Mouse (Mus musculus): ENCODE results near the gene Meis1. TPM values are rescaled to one million over a fixed set of nuclear protein-coding genes. Genes with fewer than 3 reads are reported as not detected.

Meis1 gene
- total and polyA plus RNA-seq, 3 experiments = 0.19 to 3.6 (median 0.81) TPM

DNA sequence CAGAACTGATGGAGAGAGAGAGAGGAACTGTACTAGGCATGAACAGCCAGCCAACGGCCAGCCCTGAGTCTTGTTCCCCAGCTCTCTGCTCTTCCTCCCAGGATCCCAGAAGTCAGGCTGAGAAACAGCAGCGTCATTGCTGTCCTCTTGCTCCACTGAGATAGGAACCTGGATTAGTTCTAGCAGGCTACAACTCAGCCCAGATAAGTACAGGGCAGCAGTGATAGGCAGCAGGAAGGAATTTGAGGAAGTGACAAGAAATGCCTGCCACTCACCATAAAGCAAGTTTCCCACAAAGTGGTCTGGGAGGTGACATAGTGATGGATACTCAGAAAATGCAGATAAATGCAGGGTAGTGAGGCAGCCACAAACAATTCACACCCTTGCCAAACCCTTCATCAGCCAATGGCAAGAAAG, 48.9 kb downstream of the Meis1 start:
- no peak overlapping the region for H3K4me3 ChIP-seq (replicated peaks in 1 of 3; ENCODE audit: low read depth in 2 of 3, low read length in 2 of 3, poor library complexity in 1 of 3)
- in situ Hi-C loops (cut with MboI; ENCODE audit: low pct_ligation_motif_present, low pct_unique_long_range_greater_than_20kb, low sequenced_read_pairs) (no loop called here), dilution Hi-C loops (cut with MboI; ENCODE audit: extremely low pct_ligation_motif_present, extremely low pct_unique_long_range_greater_than_20kb, low sequenced_read_pairs) (no loop called here)
- no peak for DNase-seq (ENCODE audit: extremely low read depth)
- H3K9me3 ChIP-seq (replicated peaks; ENCODE audit: low read length) = no peaks in the 10 kb centered on the region
- H3K4me2 ChIP-seq (ENCODE audit: insufficient read depth, low read depth, poor library complexity, severe bottlenecking) = no peak overlapping the region
- no peak for TF ChIP-seq KAT2A (IDR thresholded peaks at IDR 0.05; ENCODE audit: insufficient replicate concordance, low read length)
- no peak for TF ChIP-seq CHD2 (IDR thresholded peaks at IDR 0.05; ENCODE audit: low read length)
- no peak for TF ChIP-seq HCFC1 (IDR thresholded peaks at IDR 0.05; ENCODE audit: low read depth, low read length)
- TF ChIP-seq CTCF (conservative IDR thresholded peaks at IDR 0.05 in 1 of 2, IDR thresholded peaks at IDR 0.05 in 1 of 2; ENCODE audit: low read depth in 2 of 2, low read length in 2 of 2) = no peak
- no peak for TF ChIP-seq JUN (IDR thresholded peaks at IDR 0.05; ENCODE audit: insufficient read depth, low read depth, low read length)
- TF ChIP-seq MAZ (IDR thresholded peaks at IDR 0.05; ENCODE audit: low read depth, low read length) = no peak
- no peak for TF ChIP-seq E2F4 (IDR thresholded peaks at IDR 0.05; ENCODE audit: insufficient replicate concordance, low read depth, low read length)
- no peak for TF ChIP-seq MAX (IDR thresholded peaks at IDR 0.05; ENCODE audit: low read length)
- no peak for TF ChIP-seq TBP (conservative IDR thresholded peaks at IDR 0.05; ENCODE audit: low read depth, low read length)
- TF ChIP-seq NRF1 (IDR thresholded peaks at IDR 0.05; ENCODE audit: low read depth, low read length) = no peak
- TF ChIP-seq USF2 (conservative IDR thresholded peaks at IDR 0.05; ENCODE audit: low read depth, low read length) = no peak
- no peak for TF ChIP-seq ZKSCAN1 (IDR thresholded peaks at IDR 0.05; ENCODE audit: borderline replicate concordance, low read depth, low read length)
- no peak for TF ChIP-seq ZC3H11A (IDR thresholded peaks at IDR 0.05; ENCODE audit: low read depth, low read length)
- no peak for TF ChIP-seq RAD21 (IDR thresholded peaks at IDR 0.05; ENCODE audit: low read depth, low read length)
- no peak for TF ChIP-seq TCF12 (IDR thresholded peaks at IDR 0.05; ENCODE audit: low read depth, low read length)
- TF ChIP-seq PAX5 (IDR thresholded peaks at IDR 0.05; ENCODE audit: low read length) = no peak
- no peak for TF ChIP-seq MYC (IDR thresholded peaks at IDR 0.05; ENCODE audit: low read depth, low read length)
- no peak overlapping the region for H3K27ac ChIP-seq (ENCODE audit: insufficient read depth, low read depth)
- H3K4me1 ChIP-seq (ENCODE audit: control insufficient read depth in 1 of 2, insufficient read depth in 2 of 2) = peaks cover 5 to 12% of the 10 kb centered on the region in 2 experiments; a peak in 3 of 4 replicates
- H3K36me3 ChIP-seq (replicated peaks in 1 of 2; ENCODE audit: control insufficient read depth in 1 of 2, insufficient read depth in 1 of 2, low read length in 1 of 2) = no peaks in the 10 kb centered on the region
- H3K27me3 ChIP-seq (replicated peaks) = no peaks in the 10 kb centered on the region
- H3K79me2 ChIP-seq (replicated peaks; ENCODE audit: control insufficient read depth, extremely low read depth, insufficient read depth, poor library complexity, severe bottlenecking) = no peaks in the 10 kb centered on the region
- no peak overlapping the region for H3K9ac ChIP-seq (ENCODE audit: insufficient read depth, low read depth)

GRCm38 (mm10) chr11:18964418-18964817, 54.4 kb downstream of the Meis1 start:
- no peaks in the 10 kb centered on the region for H3K27me3 ChIP-seq (replicated peaks)
- dilution Hi-C loops (cut with MboI; ENCODE audit: extremely low pct_ligation_motif_present, extremely low pct_unique_long_range_greater_than_20kb, low sequenced_read_pairs) (no loop called here), in situ Hi-C loops (cut with MboI; ENCODE audit: low pct_ligation_motif_present, low pct_unique_long_range_greater_than_20kb, low sequenced_read_pairs) (no loop called here)
- no peaks in the 10 kb centered on the region for H3K79me2 ChIP-seq (replicated peaks; ENCODE audit: control insufficient read depth, extremely low read depth, insufficient read depth, poor library complexity, severe bottlenecking)
- H3K9me3 ChIP-seq (replicated peaks; ENCODE audit: low read length) = no peaks in the 10 kb centered on the region
- DNase-seq (ENCODE audit: extremely low read depth) = no peak
- no peak overlapping the region for H3K27ac ChIP-seq (ENCODE audit: insufficient read depth, low read depth)
- no peak overlapping the region for H3K9ac ChIP-seq (ENCODE audit: insufficient read depth, low read depth)
- no peak overlapping the region for H3K4me3 ChIP-seq (replicated peaks in 1 of 3; ENCODE audit: low read depth in 2 of 3, low read length in 2 of 3, poor library complexity in 1 of 3)
- no peaks in the 10 kb centered on the region for H3K36me3 ChIP-seq (replicated peaks in 1 of 2; ENCODE audit: control insufficient read depth in 1 of 2, insufficient read depth in 1 of 2, low read length in 1 of 2)
- H3K4me2 ChIP-seq (ENCODE audit: insufficient read depth, low read depth, poor library complexity, severe bottlenecking) = no peak overlapping the region
- H3K4me1 ChIP-seq (ENCODE audit: control insufficient read depth in 1 of 2, insufficient read depth in 2 of 2) = 0 out of 4 replicates have a peak, but pooled peaks cover 0 to 2% of the 10 kb centered on the region in 2 experiments
- TF ChIP-seq ZC3H11A (IDR thresholded peaks at IDR 0.05; ENCODE audit: low read depth, low read length) (no peak), CTCF (conservative IDR thresholded peaks at IDR 0.05 in 1 of 2, IDR thresholded peaks at IDR 0.05 in 1 of 2; ENCODE audit: low read depth in 2 of 2, low read length in 2 of 2) (no peak), MAFK (IDR thresholded peaks at IDR 0.05; ENCODE audit: insufficient replicate concordance, low read length) (no peak), NELFE (IDR thresholded peaks at IDR 0.05; ENCODE audit: low read depth, low read length) (no peak), MAX (IDR thresholded peaks at IDR 0.05; ENCODE audit: low read length) (no peak), CHD2 (IDR thresholded peaks at IDR 0.05; ENCODE audit: low read length) (no peak)
